Mouse (Mus musculus) frontal cortex, postnatal 25 days (tissue): ENCODE results near the gene Ythdf1.

Experiments used
- DNase-seq, 2 experiments: peaks; one replicate each; pipeline ENCODE4 v3.0.0; 2022; ENCODE audit warnings: low spot score in 2 of 2

Ythdf1 gene

DNA sequence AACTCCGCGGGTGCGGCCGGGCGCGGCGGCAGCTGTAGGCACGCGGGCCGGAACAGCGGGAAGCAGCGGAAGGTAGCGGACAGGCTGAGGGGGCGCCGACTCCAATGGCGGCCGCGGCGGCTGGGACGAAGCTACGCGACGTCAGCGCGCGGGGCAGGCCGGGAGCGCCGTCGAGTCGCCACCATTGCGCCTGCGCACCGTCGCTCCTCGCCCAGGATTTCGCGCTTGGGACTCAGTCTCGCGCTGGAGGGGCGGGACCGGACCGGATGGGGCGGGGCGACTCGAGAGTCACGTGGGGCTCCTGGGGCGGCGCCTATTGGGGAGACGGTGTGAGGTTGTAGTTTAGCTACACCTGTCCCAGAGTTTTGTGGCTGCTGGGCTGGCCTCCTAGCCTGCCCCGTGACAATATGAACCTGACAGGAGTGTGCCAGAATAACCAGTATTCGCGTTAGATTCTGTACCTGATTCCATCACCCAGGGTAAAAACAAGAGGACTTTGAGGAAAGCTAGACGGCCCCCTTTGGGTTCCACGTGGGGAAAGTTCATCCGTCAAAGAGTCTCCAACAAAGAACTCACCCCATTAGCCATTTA, at the start of gene Ythdf1:
TSS of gene Ythdf1 (minus strand) at position 140 of the 591 bp plus-strand sequence.
- peak; percentile 86 to 93 for DNase-seq

DNA sequence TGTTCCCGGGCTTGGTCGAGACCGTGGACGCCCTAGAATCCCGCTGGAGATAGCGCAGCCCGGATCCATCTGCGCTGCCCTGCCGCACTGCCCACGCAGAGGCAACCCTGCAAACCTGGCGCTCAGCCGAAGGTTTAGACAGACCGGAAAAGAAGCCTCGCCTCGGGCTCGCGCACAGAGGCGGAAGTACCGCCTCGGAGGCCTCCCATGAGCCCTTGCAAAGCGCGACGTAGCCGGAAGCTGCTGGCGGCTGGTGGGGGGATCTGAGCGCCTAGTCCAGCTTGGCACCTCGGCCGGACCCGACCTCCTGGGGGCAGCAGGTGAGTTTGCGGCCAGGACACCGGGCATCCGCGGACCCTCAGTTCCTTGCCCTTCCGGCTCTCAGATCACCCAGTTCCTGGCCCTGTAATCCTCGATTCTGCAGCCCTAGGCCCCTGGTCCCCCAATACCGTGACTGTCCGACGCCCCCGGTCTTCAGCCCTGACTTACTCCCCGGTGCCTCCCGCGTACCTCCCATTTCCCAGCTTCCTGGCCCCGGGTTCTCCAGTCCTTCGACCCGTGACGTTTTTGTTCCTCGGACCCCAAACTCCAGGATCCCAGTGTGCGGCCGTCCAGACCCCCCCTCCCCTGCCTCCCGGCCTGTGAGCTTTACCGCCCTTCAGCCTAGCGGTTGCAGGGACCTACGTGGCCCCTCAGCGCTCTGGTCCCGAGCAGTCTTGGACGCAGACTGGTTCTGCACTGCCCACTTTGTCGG, 46.4 kb upstream of the Ythdf1 start, which contains the start of gene Arfgap1:
TSS of gene Arfgap1 (plus strand) at position 216 of the 754 bp plus-strand sequence.
- peak; percentile 80 to 87 for DNase-seq

DNA sequence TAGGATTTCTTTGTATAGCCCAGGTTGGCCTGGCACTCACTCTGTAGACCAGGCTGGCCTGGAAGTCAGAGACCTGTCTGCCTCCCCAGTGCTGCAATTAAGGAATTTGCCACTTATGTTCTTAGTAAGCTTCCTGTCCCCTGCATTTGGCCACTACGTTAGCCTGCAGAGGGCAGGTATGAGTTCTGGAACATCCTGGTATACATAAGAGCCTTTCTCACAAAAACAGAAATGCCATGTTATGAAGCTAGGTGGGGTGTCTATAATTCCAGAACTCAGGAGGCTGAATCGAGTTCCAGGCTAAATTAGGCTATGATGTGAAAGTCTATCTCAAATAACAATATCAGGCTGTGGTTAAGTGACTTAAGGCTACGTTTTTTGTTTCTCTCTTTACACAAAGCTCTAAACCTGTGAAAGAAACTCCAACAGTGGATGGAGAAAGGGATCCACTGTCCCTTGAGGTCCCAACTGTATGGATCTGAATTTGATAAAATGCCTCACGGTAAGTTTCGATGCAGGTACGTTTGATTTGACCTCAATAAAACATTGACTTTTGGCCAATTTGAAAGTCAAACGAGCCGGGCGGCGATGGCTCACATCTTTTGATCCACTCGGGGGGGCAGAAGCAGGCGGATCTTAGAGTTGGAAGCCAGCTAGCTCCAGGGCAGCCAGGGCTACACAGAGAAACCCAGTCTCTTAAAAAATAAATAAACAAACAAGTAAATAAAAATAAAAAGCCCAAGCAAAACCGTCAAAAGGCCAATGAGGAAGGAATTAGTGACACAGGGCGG, 45.5 kb upstream of the Ythdf1 start:
- DNase-seq, result no peak

DNA sequence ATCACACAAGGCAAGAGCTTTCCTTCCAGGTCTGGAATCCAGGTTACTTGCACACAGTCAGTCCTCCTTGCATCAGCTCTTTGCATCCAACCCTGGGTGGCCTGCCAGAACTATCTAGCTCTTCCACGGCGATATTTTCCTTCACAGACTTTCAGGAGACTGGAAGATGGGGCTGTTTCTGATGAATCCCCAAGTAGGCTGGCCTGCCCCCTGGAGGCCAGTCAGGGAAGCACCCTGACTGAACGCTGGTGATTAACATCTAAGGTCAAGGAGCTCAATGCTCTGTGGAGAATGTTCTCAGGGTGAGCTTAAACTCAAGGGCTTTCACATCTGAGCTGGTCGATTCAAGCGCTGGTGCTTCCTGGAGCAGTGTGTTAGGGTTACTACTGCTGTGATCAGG, 43.2 kb upstream of the Ythdf1 start:
- DNase-seq, result peak; percentile 66 to 70

DNA sequence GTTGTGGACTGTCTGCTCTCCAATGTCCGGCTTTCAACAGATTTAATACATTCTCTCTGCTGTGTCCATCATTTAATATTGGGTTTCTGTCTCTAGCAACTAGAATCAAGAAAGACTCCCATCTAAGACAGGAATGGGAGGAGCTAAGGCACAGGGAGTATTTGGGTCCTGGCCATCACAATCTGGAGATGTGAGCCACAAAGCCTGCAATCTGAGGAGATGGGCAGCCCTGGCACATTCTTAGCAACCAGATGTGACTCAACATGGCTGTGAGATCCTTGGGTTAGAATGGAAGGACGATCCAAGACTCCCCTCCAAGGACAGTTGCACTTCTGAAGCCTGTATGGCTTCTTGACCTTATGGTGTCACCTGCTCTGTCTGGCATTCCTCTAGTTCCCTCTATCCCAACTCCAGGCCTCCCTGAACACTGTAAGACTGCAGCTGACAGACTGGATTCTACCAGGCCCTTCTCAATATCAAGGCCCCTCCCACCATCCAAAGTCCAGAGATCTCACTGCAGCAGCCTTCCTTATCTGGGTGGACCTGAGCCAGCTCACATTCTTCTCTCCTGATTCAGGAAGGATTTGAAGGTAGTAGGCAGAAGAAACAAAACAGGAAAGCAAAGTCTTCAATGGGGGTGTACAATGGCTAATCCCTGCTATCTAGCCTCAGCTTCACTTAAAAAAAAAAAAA, 42.0 kb upstream of the Ythdf1 start:
- no peak for DNase-seq

DNA sequence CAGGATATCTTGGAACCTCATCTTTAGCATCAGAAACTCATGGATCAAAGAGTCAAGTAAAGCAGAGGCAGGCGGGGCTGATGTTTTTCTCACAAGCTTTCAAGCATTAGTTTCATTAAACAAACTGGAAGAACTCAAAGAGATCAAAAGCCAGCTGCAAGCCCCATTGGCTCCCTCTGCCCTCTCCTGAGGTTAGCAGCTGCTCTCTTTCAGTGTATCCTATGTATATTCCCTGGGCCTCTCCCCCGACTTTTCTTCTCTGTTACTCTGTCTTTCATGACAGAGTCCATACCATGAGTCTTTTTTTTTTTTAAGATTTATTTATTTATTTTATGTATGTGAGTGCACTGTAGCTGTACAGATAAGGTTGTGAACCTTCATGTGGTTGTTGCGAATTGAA, 39.4 kb upstream of the Ythdf1 start:
- DNase-seq, result no peak

DNA sequence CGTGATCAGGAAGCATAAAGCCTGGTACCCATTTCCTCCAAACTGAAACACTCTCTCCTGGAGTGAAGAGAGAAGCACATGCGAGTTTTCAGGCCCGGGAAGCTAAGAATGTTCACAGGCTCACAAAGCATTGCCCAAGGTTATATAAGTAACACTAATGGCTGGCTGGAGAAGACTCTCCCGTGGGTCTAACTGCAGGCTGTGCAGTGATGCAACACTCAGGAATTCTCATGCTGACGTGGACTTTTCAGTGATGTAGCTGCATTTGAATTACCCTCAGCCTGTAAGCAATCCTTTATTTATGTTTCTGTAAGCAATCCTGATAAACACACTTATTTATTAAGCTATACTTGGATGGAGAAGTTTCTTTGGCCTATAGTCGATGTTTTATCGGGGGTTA, 38.9 kb upstream of the Ythdf1 start:
- DNase-seq, result no peak

DNA sequence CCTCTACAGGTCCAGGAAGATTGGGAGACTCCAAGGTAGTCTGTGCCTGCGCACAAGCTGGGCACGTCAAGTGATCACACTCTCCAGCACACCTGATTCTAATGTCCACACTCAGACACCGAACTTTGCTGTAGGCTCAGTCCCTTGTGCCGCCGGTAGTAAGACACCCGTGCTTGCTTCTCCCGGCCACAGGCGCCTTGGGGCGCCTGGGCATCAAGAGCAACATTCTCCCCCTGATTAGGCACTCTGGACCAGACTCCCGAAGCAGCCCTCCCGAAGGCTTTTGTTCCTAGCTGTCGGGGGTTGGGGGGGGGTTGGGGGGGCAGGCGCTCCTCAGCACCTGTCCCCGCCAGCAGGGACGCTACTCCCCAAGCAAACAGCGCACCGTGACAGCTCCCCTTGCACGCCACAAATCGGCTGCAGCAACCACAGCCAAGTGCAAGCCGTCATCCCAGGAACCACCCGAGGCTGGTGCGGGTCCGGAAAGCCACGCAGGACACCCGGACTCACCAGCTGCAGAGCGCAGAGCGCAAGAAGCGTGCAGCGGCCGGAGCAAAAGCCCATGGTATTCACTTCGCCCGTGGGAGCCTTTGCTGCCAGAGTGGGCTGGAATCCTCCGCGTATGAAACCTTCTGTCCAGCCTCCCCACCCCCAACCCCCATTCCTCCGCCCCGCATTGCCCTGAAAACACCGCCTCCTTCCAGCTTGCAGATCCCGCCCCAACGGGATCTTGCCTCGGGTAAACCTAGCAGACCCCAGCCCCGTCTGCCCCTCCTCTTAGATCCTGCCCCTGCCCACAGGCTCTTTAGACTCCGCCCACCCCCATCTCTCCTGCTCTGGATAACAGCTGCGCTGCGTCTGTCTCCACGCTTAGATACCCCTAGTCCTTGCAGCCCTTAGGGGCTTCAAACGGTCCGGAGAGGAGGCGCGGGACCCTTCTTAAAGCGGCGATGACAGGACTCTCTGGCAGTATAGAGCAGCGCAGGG, 33.6 kb upstream of the Ythdf1 start, which contains the start of gene Nkain4:
TSS of gene Nkain4 (minus strand) at position 639 of the 987 bp plus-strand sequence.
- DNase-seq, result peak; percentile 22 to 26

DNA sequence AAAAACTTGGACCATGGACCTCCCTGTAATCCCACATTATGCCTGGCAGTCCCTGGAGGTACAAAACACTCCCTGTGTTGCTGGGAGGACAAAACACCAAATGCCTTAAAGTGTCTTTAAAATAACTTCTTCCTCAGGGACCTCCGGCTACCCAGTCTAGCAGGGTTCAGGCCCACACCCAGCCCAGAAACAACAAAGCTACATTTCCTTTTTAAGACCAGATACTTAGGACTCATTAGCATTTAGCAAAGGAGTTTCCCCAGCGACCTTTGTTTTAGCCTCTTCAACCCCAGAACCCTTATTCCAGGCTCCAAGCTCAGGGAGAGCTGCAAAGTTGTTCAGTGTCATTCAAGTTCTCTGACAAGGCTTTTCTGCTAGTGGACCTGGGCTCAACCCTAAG, 32.9 kb upstream of the Ythdf1 start:
- no peak for DNase-seq

DNA sequence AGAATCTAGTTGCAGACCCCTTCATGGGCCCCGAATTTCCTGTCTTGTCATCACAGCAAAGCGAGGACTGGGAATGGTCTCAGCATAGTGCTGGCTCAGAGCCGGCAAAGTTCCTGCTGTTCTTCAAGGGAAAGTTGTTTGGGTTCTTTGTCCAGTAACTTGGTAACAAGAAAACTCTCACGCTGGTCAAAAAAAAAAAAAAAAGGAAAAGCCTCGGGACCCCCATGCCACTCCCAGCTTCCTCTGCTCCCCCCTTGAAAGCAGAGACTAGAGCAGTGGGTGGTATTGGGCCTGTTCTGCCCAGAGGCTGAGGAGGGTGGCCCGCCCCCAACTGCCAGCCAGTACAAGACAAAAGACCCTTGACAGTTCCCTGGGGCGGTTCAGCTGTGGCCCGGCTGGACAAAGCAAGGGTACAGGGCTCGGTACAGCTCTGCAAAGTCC, 32.0 kb upstream of the Ythdf1 start:
- DNase-seq, result peak in 1 of 2 experiments; percentile 25

DNA sequence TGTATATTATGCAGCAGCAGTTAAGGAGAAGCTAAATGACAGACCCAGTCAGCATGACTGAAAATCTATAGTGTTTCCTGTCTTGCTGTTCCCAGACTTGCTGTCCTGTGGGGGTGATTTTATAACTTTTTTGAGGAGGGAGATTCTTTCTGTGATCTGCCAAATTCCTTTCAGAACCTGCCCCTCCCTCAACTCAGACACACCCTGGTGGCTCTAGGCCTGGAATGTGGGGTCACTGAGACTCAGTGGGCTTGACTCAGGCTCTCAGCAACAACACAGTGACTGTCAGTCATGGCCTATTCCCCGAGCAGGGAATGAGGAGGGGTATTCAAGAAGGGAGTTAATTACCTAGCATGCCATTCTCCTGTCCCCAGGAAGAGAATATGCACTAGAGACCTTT, 29.2 kb upstream of the Ythdf1 start:
- DNase-seq, result no peak

DNA sequence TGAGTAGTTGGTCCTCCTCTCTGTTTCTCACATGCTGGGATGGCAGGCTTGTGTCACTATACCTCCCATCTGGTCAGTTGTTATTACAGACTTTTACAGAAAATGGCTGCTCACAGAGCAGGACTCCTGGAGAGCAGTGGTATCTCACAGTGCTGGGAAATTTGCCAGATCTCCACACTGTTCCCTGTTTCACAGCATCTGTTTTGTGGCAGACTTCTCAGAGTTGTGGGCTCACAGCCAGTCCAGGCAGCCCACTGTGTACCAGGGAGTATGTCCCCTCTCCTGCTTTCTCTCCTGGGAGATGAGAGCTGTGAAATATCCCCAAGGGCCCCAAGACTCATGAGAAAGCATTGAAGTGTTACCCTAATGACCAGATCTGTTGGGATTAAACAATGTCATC, 21.1 kb upstream of the Ythdf1 start:
- no peak for DNase-seq

DNA sequence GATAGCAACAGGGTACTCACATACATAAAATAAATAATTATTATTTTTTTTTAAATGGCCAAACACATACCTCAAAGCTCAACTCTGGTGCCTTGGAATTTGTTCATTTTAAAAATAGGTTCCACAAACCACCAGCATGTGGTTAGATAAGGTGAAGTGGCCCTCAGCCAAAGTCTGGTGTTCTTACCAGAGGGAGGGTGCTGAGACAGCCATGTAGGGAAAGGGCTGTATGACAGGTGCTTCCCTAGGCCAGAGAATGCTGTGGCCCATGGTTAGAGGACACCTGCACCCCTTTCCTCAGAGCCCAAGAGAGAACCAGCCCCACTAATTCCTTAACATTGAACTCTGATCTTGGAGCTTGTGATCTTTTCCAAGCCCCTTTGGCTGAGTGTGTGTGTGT, 19.4 kb upstream of the Ythdf1 start:
- no peak for DNase-seq

DNA sequence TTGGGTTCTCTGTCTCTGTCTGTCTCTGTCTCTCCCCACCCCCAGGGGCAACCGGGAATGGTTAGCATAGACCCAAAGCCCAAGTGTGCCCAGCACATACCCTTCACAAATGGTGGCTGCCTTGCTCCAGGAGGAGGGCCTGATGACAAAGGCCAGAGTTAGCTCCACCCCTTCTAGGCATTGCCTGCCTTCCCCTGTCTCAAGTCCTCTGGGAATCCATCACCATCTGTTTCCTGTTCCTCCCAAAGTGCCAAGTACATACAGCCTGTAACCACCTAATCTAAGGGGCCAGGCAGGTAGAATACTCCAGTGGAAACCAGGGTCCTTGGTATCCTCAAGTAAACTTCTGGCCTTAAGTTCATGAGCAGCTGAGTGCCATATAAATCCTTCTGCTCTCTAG, 11.7 kb upstream of the Ythdf1 start:
- DNase-seq, result no peak

DNA sequence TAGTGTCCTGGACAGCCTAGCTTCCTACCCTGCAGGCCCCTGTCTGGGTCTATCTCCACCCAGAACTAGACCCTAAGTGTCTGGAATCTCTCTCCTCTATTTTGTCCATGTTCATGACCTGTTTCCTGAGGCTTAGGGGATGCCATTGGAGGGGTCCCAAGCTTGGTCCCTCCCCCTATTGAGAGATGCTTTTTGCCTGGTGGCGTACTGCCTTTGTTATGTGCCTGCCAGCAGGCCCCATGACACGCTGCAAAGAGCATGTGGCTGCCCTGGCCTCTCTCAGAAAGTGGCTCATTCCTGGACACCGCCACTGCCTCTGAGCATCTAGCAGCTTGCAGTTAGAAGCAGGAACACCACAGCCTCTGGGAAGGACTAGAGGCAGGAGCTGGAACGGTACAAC, 8.0 kb upstream of the Ythdf1 start, which contains the start of gene Birc7:
TSS of gene Birc7 (plus strand) at position 301 of the 400 bp plus-strand sequence.
- no peak for DNase-seq

DNA sequence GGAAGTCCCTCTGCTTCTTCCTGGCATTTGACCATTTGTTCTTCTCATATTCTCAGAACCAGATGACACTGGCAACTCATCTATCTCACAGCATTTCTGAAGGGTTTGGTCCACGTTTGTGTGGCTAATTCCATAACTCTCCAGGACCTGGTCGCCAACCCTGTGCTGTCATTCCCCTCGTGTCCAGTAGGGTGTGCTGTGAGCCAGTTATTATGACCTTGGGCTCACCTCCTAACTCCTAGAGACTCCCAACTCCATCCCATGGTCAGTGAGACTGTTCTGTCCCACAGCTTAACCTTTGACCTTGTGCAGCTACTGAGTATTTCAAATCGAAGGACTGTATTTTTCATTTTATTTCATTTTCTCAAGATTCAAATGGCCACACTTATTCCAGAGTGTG, 4.4 kb upstream of the Ythdf1 start:
- peak; percentile 67 to 72 for DNase-seq

DNA sequence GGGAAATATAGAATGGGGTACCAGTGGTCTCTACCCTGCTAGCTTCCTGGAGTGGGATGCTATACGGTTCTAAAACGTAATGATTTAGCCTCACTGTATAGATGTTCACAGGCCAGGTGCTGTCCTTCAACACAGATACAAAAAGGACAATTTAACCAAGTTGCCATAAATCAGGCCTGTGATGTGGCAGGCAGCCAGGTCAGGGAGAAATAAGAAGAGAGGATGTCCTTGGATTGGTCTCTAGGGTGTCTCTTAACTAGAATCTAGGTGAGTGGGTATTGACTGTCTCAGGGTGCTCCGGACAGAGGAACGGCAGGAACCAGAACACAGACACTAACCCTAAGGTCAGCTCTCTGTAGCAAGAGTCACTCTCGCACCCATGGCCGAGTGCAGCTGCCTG, 2.0 kb upstream of the Ythdf1 start:
- no peak for DNase-seq

DNA sequence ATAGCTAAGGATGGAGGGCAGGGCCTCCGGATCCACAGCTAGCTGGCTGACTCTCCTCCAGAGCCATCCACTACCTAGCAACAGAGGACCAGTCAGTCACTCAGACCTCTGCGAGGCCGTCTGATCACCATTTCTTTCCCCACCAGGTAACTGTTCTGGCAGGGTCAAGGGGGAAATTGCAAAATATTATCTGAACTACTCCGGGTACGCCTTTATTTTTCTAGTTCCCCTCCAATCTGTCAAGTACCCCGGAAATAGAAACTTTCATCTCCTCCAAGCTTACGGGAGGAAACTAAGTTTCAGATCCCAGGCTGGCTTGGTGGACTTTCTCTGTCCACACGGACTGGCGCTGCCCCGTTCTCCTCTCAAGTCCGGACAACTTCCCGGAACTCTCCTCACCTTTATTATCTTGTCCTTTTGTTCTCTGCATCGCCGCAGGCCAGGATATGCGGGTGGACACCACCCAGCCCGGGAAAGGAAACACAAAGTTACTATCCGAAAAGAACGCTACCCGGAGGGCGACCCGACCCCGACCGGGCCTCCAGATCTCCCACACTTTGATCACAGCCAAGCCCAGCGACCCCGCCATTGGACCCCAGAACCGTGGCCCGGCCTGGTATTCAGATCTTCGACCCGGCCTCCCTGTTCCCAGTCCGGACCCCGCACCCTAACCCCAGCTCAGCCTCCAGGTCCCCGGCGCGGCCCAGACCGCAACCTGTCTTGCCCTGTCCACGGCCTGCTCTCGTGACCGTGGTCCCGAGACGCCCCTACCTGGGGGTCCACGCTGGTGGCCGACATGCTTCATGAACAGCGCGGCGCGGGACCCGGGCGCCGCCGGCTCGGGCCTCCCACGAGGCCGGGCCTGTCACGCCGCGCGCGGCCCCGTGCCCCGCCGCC, 588 bp downstream of the Ythdf1 start:
- no peak for DNase-seq

DNA sequence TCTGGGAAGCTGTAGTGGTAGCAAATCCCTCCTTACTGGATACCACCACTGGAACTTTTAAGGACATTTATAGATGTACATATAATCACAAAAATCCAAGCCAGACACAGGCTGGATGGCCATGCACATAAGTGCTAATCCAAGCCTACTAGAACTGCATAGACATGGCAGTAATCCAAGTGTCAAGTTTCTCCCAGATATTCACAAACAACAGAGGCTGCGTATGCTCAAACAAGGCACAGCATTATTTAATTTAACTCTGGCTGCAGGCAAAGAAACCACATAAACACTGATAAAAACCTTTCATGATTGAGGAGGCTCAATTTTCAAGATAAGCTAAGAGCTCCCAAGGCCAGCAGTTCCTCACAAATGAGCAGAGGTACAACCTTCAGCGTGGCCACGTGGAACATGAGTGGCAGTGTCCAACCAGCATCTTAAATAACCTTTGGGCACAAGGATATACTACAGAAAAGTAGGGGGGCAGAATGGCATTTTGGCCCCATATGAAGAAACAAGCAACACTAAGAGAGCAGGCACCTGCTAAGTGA, 4.8 kb downstream of the Ythdf1 start:
- no peak for DNase-seq
